Mouse (Mus musculus): ENCODE data around the gene Ddx54. TPM values are rescaled to one million over a fixed set of nuclear protein-coding genes. Genes with fewer than 3 reads are reported as not detected.
A peak's percentile ranks its signal among the peaks of the same experiment; 100 is the strongest.

The Ddx54 gene
- total and polyA plus RNA-seq, 2 experiments from 2014 or later, result 31.9 to 37.3 TPM

- ATAC-seq, result no peak
- no peak for TF ChIP-seq CTCF (IDR thresholded peaks at IDR 0.05; ENCODE audit: low read depth)
- Histone ChIP-seq H3K27ac (peak overlapping the region; percentile 76; the same call in 1 of the 2 replicates), H3K4me1 (ENCODE audit: insufficient read depth, low read length) (peaks cover 16% of the 10 kb centered on the region), H3K27me3 (ENCODE audit: insufficient read depth, low read length) (no peaks in the 10 kb centered on the region), H3K9ac (replicated peaks; ENCODE audit: low read length) (peak overlapping the region; percentile 72), H3K36me3 (ENCODE audit: insufficient read depth, low read length) (peaks cover 5% of the 10 kb centered on the region; the same call in 1 of the 2 replicates), H3K4me2 (ENCODE audit: low read depth, low read length) (peak overlapping the region; percentile 93), H3K4me3 (ENCODE audit: low read length) (peak overlapping the region; percentile 81), H3K9me3 (ENCODE audit: low read length) (no peaks in the 10 kb centered on the region)
- no peak for DNase-seq (ENCODE audit: low spot score)
- 1% methylated on average over 28 of the region's 29 CpGs for WGBS
Observed at GRCm38 (mm10) chr5:120587940-120588568, 24.5 kb upstream of the Ddx54 start.

- peak; percentile 100 for DNase-seq (ENCODE audit: low spot score)
- peak; percentile 39; the same call in 1 of the 2 replicates for TF ChIP-seq CTCF (IDR thresholded peaks at IDR 0.05; ENCODE audit: low read depth)
- Histone ChIP-seq H3K27ac (peak within 1 kb of the TSS; percentile 76; the same call in 1 of the 2 replicates), H3K4me1 (ENCODE audit: insufficient read depth, low read length) (peaks cover 16% of the 10 kb centered on the region), H3K4me2 (ENCODE audit: low read depth, low read length) (peak within 1 kb of the TSS; percentile 93), H3K9me3 (ENCODE audit: low read length) (no peaks in the 10 kb centered on the region), H3K27me3 (ENCODE audit: insufficient read depth, low read length) (no peaks in the 10 kb centered on the region), H3K4me3 (ENCODE audit: low read length) (peak within 1 kb of the TSS; percentile 81), H3K36me3 (ENCODE audit: insufficient read depth, low read length) (no peaks in the 10 kb centered on the region), H3K9ac (replicated peaks; ENCODE audit: low read length) (peak within 1 kb of the TSS; percentile 72)
- peak; percentile 99 for ATAC-seq
- 0% methylated on average over 33 of the region's 35 CpGs for WGBS
Observed at GRCm38 (mm10) chr5:120588569-120589094, 23.9 kb upstream of the Ddx54 start, which contains the start of the genes Tpcn1 and Iqcd. Gene Tpcn1, minus strand, starts transcription at chr5:120588673. Gene Iqcd, plus strand, starts transcription at chr5:120589016.

GRCm38 (mm10) chr5:120590356-120591010 lies 22.1 kb upstream of the Ddx54 start:
- H3K36me3 ChIP-seq (ENCODE audit: insufficient read depth, low read length), result no peaks in the 10 kb centered on the region

GRCm38 (mm10) chr5:120592141-120592540 lies 20.4 kb upstream of the Ddx54 start:
- ATAC-seq, result no peak
- Histone ChIP-seq H3K4me1 (ENCODE audit: insufficient read depth, low read length) (peaks cover 11% of the 10 kb centered on the region), H3K27ac (no peak overlapping the region), H3K9ac (replicated peaks; ENCODE audit: low read length) (no peak overlapping the region), H3K36me3 (ENCODE audit: insufficient read depth, low read length) (no peaks in the 10 kb centered on the region), H3K4me2 (ENCODE audit: low read depth, low read length) (no peak overlapping the region), H3K4me3 (ENCODE audit: low read length) (no peak overlapping the region), H3K27me3 (ENCODE audit: insufficient read depth, low read length) (no peaks in the 10 kb centered on the region), H3K9me3 (ENCODE audit: low read length) (no peaks in the 10 kb centered on the region)
- WGBS, result 69% methylated on average over 7 of the region's 7 CpGs
- no peak for DNase-seq (ENCODE audit: low spot score)
- TF ChIP-seq CTCF (IDR thresholded peaks at IDR 0.05; ENCODE audit: low read depth), result peak; percentile 62

More at GRCm38 (mm10) chr5:120590356-120591010, 22.1 kb upstream of the Ddx54 start:
- Histone ChIP-seq H3K4me2 (ENCODE audit: low read depth, low read length) (no peak overlapping the region), H3K27ac (no peak overlapping the region), H3K4me3 (ENCODE audit: low read length) (no peak overlapping the region), H3K4me1 (ENCODE audit: insufficient read depth, low read length) (peaks cover 16% of the 10 kb centered on the region), H3K27me3 (ENCODE audit: insufficient read depth, low read length) (no peaks in the 10 kb centered on the region), H3K9me3 (ENCODE audit: low read length) (no peaks in the 10 kb centered on the region), H3K9ac (replicated peaks; ENCODE audit: low read length) (no peak overlapping the region)
- TF ChIP-seq CTCF (IDR thresholded peaks at IDR 0.05; ENCODE audit: low read depth), result peak; percentile 62
- DNase-seq (ENCODE audit: low spot score) (no peak), ATAC-seq (no peak)
- 73% methylated on average over 16 of the region's 16 CpGs for WGBS

GRCm38 (mm10) chr5:120594485-120594884 lies 18.1 kb upstream of the Ddx54 start:
- no peak for ATAC-seq
- TF ChIP-seq CTCF (IDR thresholded peaks at IDR 0.05; ENCODE audit: low read depth), result no peak
- WGBS, result 86% methylated on average over 6 of the region's 6 CpGs

GRCm38 (mm10) chr5:120599625-120600024 lies 12.9 kb upstream of the Ddx54 start:
- WGBS, result 97% methylated on average over 6 of the region's 6 CpGs
- TF ChIP-seq CTCF (IDR thresholded peaks at IDR 0.05; ENCODE audit: low read depth), result no peak

More at GRCm38 (mm10) chr5:120594485-120594884, 18.1 kb upstream of the Ddx54 start:
- Histone ChIP-seq H3K27me3 (ENCODE audit: insufficient read depth, low read length) (no peaks in the 10 kb centered on the region), H3K9me3 (ENCODE audit: low read length) (no peaks in the 10 kb centered on the region), H3K27ac (no peak overlapping the region), H3K4me3 (ENCODE audit: low read length) (no peak overlapping the region), H3K36me3 (ENCODE audit: insufficient read depth, low read length) (no peaks in the 10 kb centered on the region), H3K4me2 (ENCODE audit: low read depth, low read length) (no peak overlapping the region), H3K4me1 (ENCODE audit: insufficient read depth, low read length) (no peaks in the 10 kb centered on the region), H3K9ac (replicated peaks; ENCODE audit: low read length) (no peak overlapping the region)
- DNase-seq (ENCODE audit: low spot score), result no peak

More at GRCm38 (mm10) chr5:120599625-120600024, 12.9 kb upstream of the Ddx54 start:
- no peak overlapping the region for H3K9ac ChIP-seq (replicated peaks; ENCODE audit: low read length)
- no peaks in the 10 kb centered on the region for H3K36me3 ChIP-seq (ENCODE audit: insufficient read depth, low read length)
- no peaks in the 10 kb centered on the region for H3K27me3 ChIP-seq (ENCODE audit: insufficient read depth, low read length)
- no peak overlapping the region for H3K4me2 ChIP-seq (ENCODE audit: low read depth, low read length)
- no peak for DNase-seq (ENCODE audit: low spot score)
- no peak overlapping the region for H3K4me3 ChIP-seq (ENCODE audit: low read length)
- H3K4me1 ChIP-seq (ENCODE audit: insufficient read depth, low read length), result peaks cover 4% of the 10 kb centered on the region; the same call in 1 of the 2 replicates
- H3K9me3 ChIP-seq (ENCODE audit: low read length), result no peaks in the 10 kb centered on the region
- ATAC-seq, result no peak
- H3K27ac ChIP-seq, result no peak overlapping the region

All from hindbrain, postnatal 0 days (tissue).